Mouse (Mus musculus): ENCODE results near the gene H1f0. TPM values are rescaled to one million over a fixed set of nuclear protein-coding genes. Genes with fewer than 3 reads are reported as not detected.

Gene H1f0
- 65.5 and 70.9 TPM in 2 replicates for polyA plus RNA-seq (2021; fragmentation: Nextera tagmentation)
- long read RNA-seq, experiment 1, transcript H1f0-201 (1 exons, 2,055 nt) = major isoform, 123 of 124 reads
- long read RNA-seq, experiment 1, partial matches to known transcripts = 0 of 124 reads
- long read RNA-seq, experiment 1, other reads (novel, unspliced or antisense) = 1 of 124 reads
- long read RNA-seq, experiment 2, transcript H1f0-201 (1 exons, 2,055 nt) = major isoform, 198 of 198 reads
- long read RNA-seq, experiment 2, partial matches to known transcripts = 0 of 198 reads
- long read RNA-seq, experiment 2, other reads (novel, unspliced or antisense) = 0 of 198 reads

GRCm38 (mm10) chr15:79028237-79028738, at the start of gene H1f0:
Gene H1f0 (plus strand): TSS chr15:79028450.

DNA sequence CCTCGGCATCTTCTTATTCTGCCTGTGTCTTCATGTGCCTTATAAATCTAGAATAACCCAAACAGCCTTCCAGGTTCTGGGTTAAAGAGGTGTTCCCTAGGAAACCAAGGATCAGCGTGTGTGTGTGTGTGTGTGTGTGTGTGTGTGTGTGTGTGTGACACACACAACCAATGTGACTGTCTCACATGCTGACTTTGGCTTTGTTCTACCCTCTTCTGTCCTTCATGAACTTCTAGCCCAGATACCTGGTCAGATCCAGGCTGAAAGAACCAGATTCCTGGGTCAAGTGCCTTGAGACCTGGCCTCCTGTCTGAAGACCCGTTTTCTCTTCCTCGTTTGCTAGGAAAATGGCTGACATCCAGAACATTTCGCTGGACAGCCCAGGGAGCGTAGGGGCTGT, 13.3 kb downstream of the H1f0 start, which contains the start of gene Galr3:
Galr3 (plus strand) TSS at position 301 of the 400 bp plus-strand sequence.

DNA sequence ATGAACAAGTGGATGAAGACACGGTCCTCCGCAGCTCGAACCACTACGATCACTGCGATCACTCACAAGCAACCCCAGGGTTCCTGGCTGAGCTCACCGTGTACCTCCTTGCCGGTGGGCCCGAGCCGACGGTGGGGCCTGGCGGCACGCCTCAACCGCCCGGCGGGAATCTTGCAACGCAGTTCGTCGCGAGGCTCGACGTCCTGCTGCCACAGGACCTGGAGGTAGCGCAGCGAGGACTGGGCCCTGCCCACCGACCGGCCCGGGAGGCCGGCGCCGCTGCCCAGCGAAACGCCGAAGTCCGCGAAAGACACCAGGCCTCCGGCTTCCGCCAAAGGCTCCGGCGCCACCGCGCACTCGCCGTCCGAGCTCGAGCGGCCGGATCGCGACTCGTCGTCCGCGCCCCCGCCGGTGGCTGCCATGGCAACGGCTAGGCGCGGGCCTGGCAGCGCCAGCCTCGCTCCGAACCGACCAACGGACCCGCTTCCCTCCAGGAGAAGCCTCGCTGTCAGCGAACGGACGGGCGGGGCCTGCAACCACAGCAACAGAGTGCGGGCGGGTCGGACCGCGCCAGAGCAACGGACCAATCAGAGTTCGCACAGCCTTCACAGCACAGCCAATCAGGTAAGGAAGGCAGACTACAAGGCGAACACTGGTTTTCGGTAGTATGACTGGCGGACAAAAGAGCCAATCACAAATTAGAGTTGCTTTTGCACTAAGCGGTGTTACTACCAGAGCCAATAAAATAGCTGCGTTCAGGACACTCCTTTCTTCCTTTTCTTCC, 34.3 kb downstream of the H1f0 start, which contains the start of gene Ankrd54:
Ankrd54 (minus strand) TSS at position 518 of the 784 bp plus-strand sequence.

DNA sequence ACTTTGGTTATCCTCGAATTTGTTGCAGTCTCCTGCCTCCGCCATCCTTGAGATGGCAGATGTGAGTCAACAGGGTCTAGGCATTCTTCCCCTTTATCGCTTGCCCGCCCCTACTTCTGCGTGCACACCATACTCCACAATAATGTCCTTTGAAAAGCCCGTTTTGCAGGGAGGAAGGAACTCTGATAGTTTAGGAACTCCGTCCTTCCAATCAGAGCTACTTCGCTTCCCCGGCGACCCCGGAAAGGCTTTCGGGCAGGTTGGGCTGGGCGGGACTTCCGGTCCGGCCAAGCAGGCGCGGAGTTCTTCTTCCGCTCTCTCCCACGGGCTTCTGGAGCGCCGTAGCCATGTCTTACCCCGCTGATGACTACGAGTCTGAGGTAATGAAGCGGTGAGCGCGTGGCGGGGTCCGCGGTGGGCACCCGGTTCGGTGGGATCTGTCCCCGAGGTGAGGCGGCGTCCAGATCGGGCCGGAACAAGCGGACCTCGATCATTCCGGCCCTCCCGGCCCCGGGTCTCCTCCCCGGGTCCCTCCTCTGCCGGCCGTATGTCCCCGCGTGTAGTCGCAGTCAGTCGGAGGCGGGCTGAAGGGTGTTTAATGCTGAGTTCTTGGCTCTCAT, 46.8 kb downstream of the H1f0 start, which contains the start of gene Eif3l:
Eif3l (plus strand) TSS at position 267 of the 620 bp plus-strand sequence.

Small RNAs within 50 kb of the gene (microRNA-seq; reads per million reads assigned to microRNA genes)
- gene Mir6956 = 0.64 reads per million

Other genes with a start within 250 kb of the H1f0 start
- gene Card10, start 225.4 kb upstream of the H1f0 start, polyA plus RNA-seq (2021; fragmentation: Nextera tagmentation) = 0.82 and 0.97 TPM in 2 replicates
- gene Cdc42ep1, start 185.8 kb upstream of the H1f0 start, polyA plus RNA-seq (2021; fragmentation: Nextera tagmentation) = 21.1 and 33.4 TPM in 2 replicates
- 0.28 and 0.63 TPM in 2 replicates for gene Lgals2, start 172.9 kb upstream of the H1f0 start, polyA plus RNA-seq (2021; fragmentation: Nextera tagmentation)
- 6.6 and 7.5 TPM in 2 replicates for gene Gga1, start 151.3 kb upstream of the H1f0 start, polyA plus RNA-seq (2021; fragmentation: Nextera tagmentation)
- gene Gm49510, start 128.8 kb upstream of the H1f0 start, polyA plus RNA-seq (2021; fragmentation: Nextera tagmentation) = 0.13 and 0.19 TPM in 2 replicates
- gene Sh3bp1, start 128.7 kb upstream of the H1f0 start, polyA plus RNA-seq (2021; fragmentation: Nextera tagmentation) = 2.8 and 4.3 TPM in 2 replicates
- gene Pdxp, start 114.5 kb upstream of the H1f0 start, polyA plus RNA-seq (2021; fragmentation: Nextera tagmentation) = 117 and 170 TPM in 2 replicates
- gene Lgals1, start 101.7 kb upstream of the H1f0 start, polyA plus RNA-seq (2021; fragmentation: Nextera tagmentation) = 98.4 and 125 TPM in 2 replicates
- 43.1 and 48.4 TPM in 2 replicates for gene Nol12, start 93.5 kb upstream of the H1f0 start, polyA plus RNA-seq (2021; fragmentation: Nextera tagmentation)
- gene Triobp, start 80.7 kb upstream of the H1f0 start, polyA plus RNA-seq (2021; fragmentation: Nextera tagmentation) = 4.4 and 5.7 TPM in 2 replicates
- 0.23 TPM in 2 replicates for gene Galr3, start 13.4 kb downstream of the H1f0 start, polyA plus RNA-seq (2021; fragmentation: Nextera tagmentation)
- gene Ankrd54, start 34.4 kb downstream of the H1f0 start, polyA plus RNA-seq (2021; fragmentation: Nextera tagmentation) = 28.0 and 29.8 TPM in 2 replicates
- gene Eif3l, start 46.7 kb downstream of the H1f0 start, polyA plus RNA-seq (2021; fragmentation: Nextera tagmentation) = 100 and 106 TPM in 2 replicates
- 3.3 and 3.8 TPM in 2 replicates for gene Micall1, start 80.4 kb downstream of the H1f0 start, polyA plus RNA-seq (2021; fragmentation: Nextera tagmentation)
- gene Polr2f, start 112.6 kb downstream of the H1f0 start, polyA plus RNA-seq (2021; fragmentation: Nextera tagmentation) = 156 and 172 TPM in 2 replicates
- gene 1700088E04Rik, start 112.8 kb downstream of the H1f0 start, polyA plus RNA-seq (2021; fragmentation: Nextera tagmentation) = 18.0 and 24.6 TPM in 2 replicates
- gene Sox10, start 136.8 kb downstream of the H1f0 start, polyA plus RNA-seq (2021; fragmentation: Nextera tagmentation) = 8.4 and 10.3 TPM in 2 replicates
- gene Pick1, start 200.7 kb downstream of the H1f0 start, polyA plus RNA-seq (2021; fragmentation: Nextera tagmentation) = 12.5 and 14.9 TPM in 2 replicates
- 0.25 TPM in 1 of 2 replicates, not detected in the other for gene Gm49486, start 200.9 kb downstream of the H1f0 start, polyA plus RNA-seq (2021; fragmentation: Nextera tagmentation)
- 5.2 TPM in 1 of 2 replicates, not detected in the other for gene Slc16a8, start 226.3 kb downstream of the H1f0 start, polyA plus RNA-seq (2021; fragmentation: Nextera tagmentation)

Measured in layer of hippocampus, adult 6 months (tissue).